Mouse (Mus musculus) right cerebral cortex, postnatal 14 days (tissue): Measurements from ENCODE around the gene Fbxo39.

Source experiments
- DNase-seq: peaks from one replicate; pipeline ENCODE4 v3.0.0; 2022

Gene Fbxo39

DNA sequence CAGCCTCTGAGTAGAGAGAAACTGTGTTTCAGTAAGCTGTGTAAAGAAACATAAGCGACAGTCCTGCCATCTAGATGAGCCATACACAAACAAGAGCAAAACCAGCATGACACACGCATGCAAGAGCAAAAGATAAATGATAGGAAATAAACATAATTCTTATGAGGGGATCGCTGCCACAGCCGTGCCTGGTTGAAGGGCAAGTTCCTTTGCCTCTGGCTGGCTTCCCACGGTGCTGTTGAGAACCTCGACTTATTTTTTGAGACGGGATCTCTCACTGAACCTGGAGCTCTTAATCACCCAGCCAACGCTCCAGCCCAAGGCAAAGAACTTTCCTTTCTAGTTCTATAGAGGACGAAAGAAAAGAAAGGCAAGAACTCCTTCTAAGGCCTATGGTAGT lies 51.9 kb downstream of the Fbxo39 start:
- no peak for DNase-seq

DNA sequence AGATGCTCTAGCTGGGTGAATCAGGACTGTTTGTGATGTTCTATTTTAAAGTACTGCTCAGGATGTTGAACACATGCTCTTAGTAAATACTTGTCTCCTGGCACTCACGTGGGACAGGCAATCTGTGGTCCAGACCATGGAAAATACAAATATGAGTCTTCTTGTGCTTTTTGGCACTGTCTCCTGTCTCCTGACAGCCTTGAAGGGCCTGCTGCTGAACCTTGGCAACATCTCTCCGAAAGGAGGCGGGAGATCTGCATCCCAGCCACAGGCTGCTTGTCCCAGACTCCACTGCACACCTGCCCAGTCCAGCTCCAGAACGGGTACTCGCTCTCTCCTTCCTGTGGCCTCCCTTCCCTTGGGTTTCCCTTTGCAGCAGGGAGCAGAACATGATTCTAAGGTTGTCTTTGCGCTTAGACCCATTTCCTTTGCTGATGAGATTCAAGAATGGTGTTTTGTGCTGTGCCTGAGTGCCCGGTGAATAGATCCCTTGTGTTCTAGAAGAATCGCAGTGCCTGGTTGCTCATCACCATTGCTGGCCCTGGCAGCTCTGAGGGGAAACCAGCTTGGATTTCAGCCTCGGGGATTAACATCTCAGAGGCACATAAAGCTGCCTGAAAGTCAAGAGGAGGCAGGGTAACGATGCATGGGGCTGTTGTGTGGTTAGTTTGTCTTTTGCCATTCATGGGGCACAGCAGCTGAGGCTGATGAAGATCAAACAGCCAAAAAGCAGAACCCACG lies 53.9 kb downstream of the Fbxo39 start:
- DNase-seq, result no peak
